Mouse (Mus musculus) testis, adult 2 months (tissue): Measurements from ENCODE around the gene Smim13.

ENCODE experiments used
- CTCF ChIP-seq: fragments of 200-500 bp; IDR thresholded peaks from 2 replicates; pipeline ENCODE4 v1.5.1; 2012; ENCODE audit warnings: low read depth, mild to moderate bottlenecking, inconsistent platforms, low read length, moderate library complexity; ENCODE audit not compliant: control insufficient read depth, insufficient read depth, insufficient replicate concordance
- POLR2A ChIP-seq: fragments of 200-500 bp; IDR thresholded peaks from 2 replicates; pipeline ENCODE4 v1.6.1; 2012; ENCODE audit warnings: low read depth, mild to moderate bottlenecking, inconsistent platforms, low read length, moderate library complexity; ENCODE audit not compliant: control insufficient read depth

DNA sequence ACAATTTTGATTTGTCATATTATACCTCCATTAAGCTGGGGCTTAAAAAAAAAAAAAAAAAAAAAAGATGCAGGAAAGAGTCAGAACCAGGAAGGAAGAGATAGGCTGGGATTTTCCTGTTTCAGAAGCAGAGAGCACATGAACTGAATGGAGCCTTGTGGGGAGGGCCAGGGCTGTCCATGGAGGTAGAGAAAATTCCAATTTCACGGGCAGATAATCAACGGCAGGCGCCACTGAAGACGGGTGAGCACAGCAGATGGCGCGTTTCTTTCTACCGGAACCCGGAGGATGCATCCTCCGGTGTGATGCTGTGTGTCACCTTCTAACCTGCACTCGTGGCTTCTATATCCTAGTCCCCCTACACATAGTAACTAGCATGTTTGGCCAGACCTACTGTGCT lies 46.8 kb downstream of the Smim13 start:
- no peak for TF ChIP-seq POLR2A
- TF ChIP-seq CTCF: no peak
